ENCODE assay signal across 9 mouse cellular contexts in the genomic region with DNA sequence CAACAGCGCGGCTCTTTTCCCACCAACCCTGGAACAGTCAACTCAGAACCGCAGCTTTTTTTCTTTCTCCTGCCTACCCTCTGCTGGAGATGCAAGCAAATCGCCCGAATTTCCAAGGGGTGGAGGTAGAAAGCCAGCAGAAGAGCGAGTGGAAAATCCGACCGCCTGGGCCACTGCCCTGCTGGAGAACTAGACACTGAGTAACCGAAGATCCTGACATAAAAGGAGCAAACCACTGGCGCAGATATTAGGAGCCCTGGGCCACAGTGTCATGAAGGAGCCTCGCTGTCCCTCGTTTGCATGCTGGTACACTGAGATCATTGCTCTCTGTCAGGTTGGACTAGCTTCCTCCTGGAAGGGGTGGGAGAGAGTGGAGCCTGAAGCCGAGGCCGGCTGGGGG. TPM values are rescaled to one million over a fixed set of nuclear protein-coding genes. Genes with fewer than 3 reads are reported as not detected.
A peak's percentile ranks its signal among the peaks of the same experiment; 100 is the strongest.
DNase-seq lines count a peak whose midpoint lies in the region; ATAC-seq and TF ChIP-seq lines count a peak whose summit lies in the region.
"Had no signal": no experiment of that assay in that cellular context is flagged by ENCODE, and none has a peak within 500 bp of the region (broad histone marks: within the 10 kb centered on the region; RNA-seq: fewer than 3 reads in every experiment).

No protein-coding gene starts in this region.

- dilution Hi-C loops in CH12.LX (cut with MboI; ENCODE audit: extremely low pct_ligation_motif_present, extremely low pct_unique_long_range_greater_than_20kb, low sequenced_read_pairs), result no loop called here

- H3K4me3 ChIP-seq in forebrain, embryonic 11.5 days (ENCODE audit: low read depth, low read length), result no peak overlapping the region
- no peak overlapping the region for H3K4me3 ChIP-seq in forebrain, embryonic 12.5 days (replicated peaks)
- no peak overlapping the region for H3K4me3 ChIP-seq in CH12.LX (replicated peaks in 1 of 3; ENCODE audit: low read depth in 2 of 3, low read length in 2 of 3, poor library complexity in 1 of 3)
- peak overlapping the region; percentile 26; the same call in 1 of the 2 replicates for H3K4me3 ChIP-seq in hindbrain, embryonic 10.5 days
- H3K4me3 ChIP-seq in limb, embryonic 13.5 days, result no peak overlapping the region

- ATAC-seq in forebrain, embryonic 11.5 days (replicated peaks; ENCODE audit: low FRiP score), result no peak
- ATAC-seq in forebrain, embryonic 12.5 days (ENCODE audit: low FRiP score), result no peak
- 0 out of 2 replicates have a peak, but pooled peaks have one; percentile 24 for ATAC-seq in limb, embryonic 13.5 days (ENCODE audit: low FRiP score, low read depth)

- H3K9me3 ChIP-seq in forebrain, embryonic 11.5 days (ENCODE audit: control insufficient read depth, low read length), result no peaks in the 10 kb centered on the region
- H3K9me3 ChIP-seq in forebrain, embryonic 12.5 days, result no peaks in the 10 kb centered on the region
- H3K9me3 ChIP-seq in CH12.LX (replicated peaks; ENCODE audit: low read length), result no peaks in the 10 kb centered on the region
- no peaks in the 10 kb centered on the region for H3K9me3 ChIP-seq in hindbrain, embryonic 10.5 days
- H3K9me3 ChIP-seq in limb, embryonic 13.5 days, result no peaks in the 10 kb centered on the region

- in situ Hi-C loops in CH12.LX (cut with MboI; ENCODE audit: low pct_ligation_motif_present, low pct_unique_long_range_greater_than_20kb, low sequenced_read_pairs), result no loop called here

- H3K4me1 ChIP-seq in forebrain, embryonic 11.5 days (replicated peaks; ENCODE audit: control insufficient read depth, insufficient read depth, low read length), result peaks cover 4% of the 10 kb centered on the region; the same call in 1 of the 2 replicates
- H3K4me1 ChIP-seq in forebrain, embryonic 12.5 days, result peaks cover 19% of the 10 kb centered on the region
- H3K4me1 ChIP-seq in CH12.LX (ENCODE audit: control insufficient read depth in 1 of 2, insufficient read depth in 2 of 2), result peaks cover 2 to 25% of the 10 kb centered on the region in 2 experiments; a peak in 3 of 4 replicates
- peaks cover 46% of the 10 kb centered on the region for H3K4me1 ChIP-seq in hindbrain, embryonic 10.5 days (replicated peaks)
- H3K4me1 ChIP-seq in limb, embryonic 13.5 days, result peaks cover 58% of the 10 kb centered on the region

- no peak for TF ChIP-seq EP300 in CH12.LX (IDR thresholded peaks at IDR 0.05; ENCODE audit: low read length)

- peaks cover 59% of the 10 kb centered on the region for H3K27me3 ChIP-seq in forebrain, embryonic 11.5 days (ENCODE audit: control insufficient read depth, insufficient read depth, low read length)
- H3K27me3 ChIP-seq in forebrain, embryonic 12.5 days, result peaks cover 96% of the 10 kb centered on the region
- peaks cover 2% of the 10 kb centered on the region for H3K27me3 ChIP-seq in CH12.LX (replicated peaks)
- peaks cover 99% of the 10 kb centered on the region for H3K27me3 ChIP-seq in hindbrain, embryonic 10.5 days (ENCODE audit: insufficient read depth, poor library complexity, severe bottlenecking)
- H3K27me3 ChIP-seq in limb, embryonic 13.5 days, result peaks cover 82% of the 10 kb centered on the region

- no peak overlapping the region for H3K27ac ChIP-seq in forebrain, embryonic 11.5 days (ENCODE audit: low read depth, low read length)
- H3K27ac ChIP-seq in forebrain, embryonic 12.5 days, result no peak overlapping the region
- no peak overlapping the region for H3K27ac ChIP-seq in CH12.LX (ENCODE audit: insufficient read depth, low read depth)
- H3K27ac ChIP-seq in hindbrain, embryonic 10.5 days, result 0 out of 2 replicates have a peak overlapping the region, but pooled peaks have one; percentile 23
- H3K27ac ChIP-seq in limb, embryonic 13.5 days, result no peak overlapping the region

- no peaks in the 10 kb centered on the region for H3K36me3 ChIP-seq in forebrain, embryonic 11.5 days (ENCODE audit: control insufficient read depth, insufficient read depth, low read length)
- H3K36me3 ChIP-seq in forebrain, embryonic 12.5 days (replicated peaks), result no peaks in the 10 kb centered on the region
- no peaks in the 10 kb centered on the region for H3K36me3 ChIP-seq in CH12.LX (replicated peaks in 1 of 2; ENCODE audit: control insufficient read depth in 1 of 2, insufficient read depth in 1 of 2, low read length in 1 of 2)
- H3K36me3 ChIP-seq in hindbrain, embryonic 10.5 days, result no peaks in the 10 kb centered on the region
- H3K36me3 ChIP-seq in limb, embryonic 13.5 days, result no peaks in the 10 kb centered on the region

- no peak for TF ChIP-seq POLR2A in CH12.LX (IDR thresholded peaks at IDR 0.05; ENCODE audit: low read depth, low read length)

- TF ChIP-seq CTCF in CH12.LX (conservative IDR thresholded peaks at IDR 0.05 in 1 of 2, IDR thresholded peaks at IDR 0.05 in 1 of 2; ENCODE audit: low read depth in 2 of 2, low read length in 2 of 2), result no peak

- no peak overlapping the region for H3K4me2 ChIP-seq in forebrain, embryonic 11.5 days (ENCODE audit: low read depth, low read length, severe bottlenecking)
- no peak overlapping the region for H3K4me2 ChIP-seq in forebrain, embryonic 12.5 days
- peak overlapping the region; percentile 54 for H3K4me2 ChIP-seq in CH12.LX (ENCODE audit: insufficient read depth, low read depth, poor library complexity, severe bottlenecking)
- H3K4me2 ChIP-seq in limb, embryonic 13.5 days (replicated peaks), result peak overlapping the region; percentile 30

- no peak overlapping the region for H3K9ac ChIP-seq in forebrain, embryonic 11.5 days (ENCODE audit: low read length)
- no peak overlapping the region for H3K9ac ChIP-seq in forebrain, embryonic 12.5 days
- H3K9ac ChIP-seq in CH12.LX (ENCODE audit: insufficient read depth, low read depth), result no peak overlapping the region
- no peak overlapping the region for H3K9ac ChIP-seq in limb, embryonic 13.5 days

- peak; percentile 61 for DNase-seq in forebrain, embryonic 11.5 days (ENCODE audit: low spot score)
- DNase-seq in CH12.LX (ENCODE audit: extremely low read depth), result peak; percentile 21
- DNase-seq in hindbrain, embryonic 10.5 days (ENCODE audit: low spot score), result peak; percentile 60
- no peak for DNase-seq in adrenal gland, postnatal 14 days
- no peak for DNase-seq in cerebellum, postnatal 25 days
- no peak for DNase-seq in urinary bladder, postnatal 10 days (ENCODE audit: low spot score)

- 0% methylated on average over 14 of the region's 14 CpGs for WGBS in forebrain, embryonic 11.5 days
- 1% methylated on average over 14 of the region's 14 CpGs for WGBS in forebrain, embryonic 12.5 days
- 2% methylated on average over 14 of the region's 14 CpGs for WGBS in hindbrain, embryonic 10.5 days
- 3% methylated on average over 14 of the region's 14 CpGs for WGBS in limb, embryonic 13.5 days

- no peaks in the 10 kb centered on the region for H3K79me2 ChIP-seq in CH12.LX (replicated peaks; ENCODE audit: control insufficient read depth, extremely low read depth, insufficient read depth, poor library complexity, severe bottlenecking)

- no peak for TF ChIP-seq RAD21 in CH12.LX (IDR thresholded peaks at IDR 0.05; ENCODE audit: low read depth, low read length)

TF ChIP-seq in CH12.LX, 34 proteins besides CTCF, POLR2A, EP300 and RAD21:
- TF ChIP-seq SIN3A (IDR thresholded peaks at IDR 0.05; ENCODE audit: low read length), result no peak
- no peak for TF ChIP-seq UBTF (IDR thresholded peaks at IDR 0.05; ENCODE audit: low read depth, low read length)
- no peak for TF ChIP-seq SMC3 (IDR thresholded peaks at IDR 0.05; ENCODE audit: low read depth, low read length)
- no peak for TF ChIP-seq ETS1 (conservative IDR thresholded peaks at IDR 0.05; ENCODE audit: low read depth, low read length)
- TF ChIP-seq ZNF384 (IDR thresholded peaks at IDR 0.05; ENCODE audit: low read depth, low read length), result no peak
- TF ChIP-seq PAX5 (IDR thresholded peaks at IDR 0.05; ENCODE audit: low read length), result no peak
- no peak for TF ChIP-seq KAT2A (IDR thresholded peaks at IDR 0.05; ENCODE audit: insufficient replicate concordance, low read length)
- no peak for TF ChIP-seq ELF1 (IDR thresholded peaks at IDR 0.05; ENCODE audit: low read depth, low read length)
- no peak for TF ChIP-seq MAZ (IDR thresholded peaks at IDR 0.05; ENCODE audit: low read depth, low read length)
- TF ChIP-seq BHLHE40 (IDR thresholded peaks at IDR 0.05; ENCODE audit: low read depth, low read length), result no peak

RNA-seq across cellular contexts. Expression of a gene that starts 49.6 kb away (rescaled TPM):
- not detected in 2 replicates for polyA plus RNA-seq in forebrain, embryonic 11.5 days (2014; fragmentation: Nextera tagmentation; extraction: Ambion mirVana)
- not detected in 2 replicates for polyA plus RNA-seq in forebrain, embryonic 12.5 days (2016; fragmentation: Nextera tagmentation; extraction: Ambion mirVana)
- not detected in 2 replicates for total RNA-seq in CH12.LX (2012; rRNA removed)
- not detected in 2 replicates for total RNA-seq in CH12.LX (2014; rRNA removed)
- not detected in 2 replicates for polyA plus RNA-seq in CH12.LX (2012; ENCODE audit: insufficient read length, low read depth)
- polyA plus RNA-seq in hindbrain, embryonic 10.5 days (2016; fragmentation: Nextera tagmentation; extraction: Ambion mirVana), result not detected in 2 replicates
- polyA plus RNA-seq in limb, embryonic 13.5 days (2015; fragmentation: Nextera tagmentation; extraction: Ambion mirVana), result not detected in 2 replicates
- not detected in 2 replicates for total RNA-seq in adrenal gland, postnatal 14 days (2021)
- total RNA-seq: left cerebral cortex, postnatal 36 days had no signal

Comparison
In these comparisons a context has a peak if more than half of its experiments do, and no peak if none do; other contexts are left out.
1. DNase-seq: peak in forebrain, embryonic 11.5 days (single experiment), CH12.LX (single experiment) and hindbrain, embryonic 10.5 days (single experiment); none in adrenal gland, postnatal 14 days (single experiment), cerebellum, postnatal 25 days (0 of 2) and urinary bladder, postnatal 10 days (single experiment).
2. H3K4me2 ChIP-seq: peak in CH12.LX (single experiment) and limb, embryonic 13.5 days (single experiment); none in forebrain, embryonic 11.5 days (single experiment) and forebrain, embryonic 12.5 days (single experiment).